Mouse (Mus musculus): ENCODE results near the gene Pdzd7. TPM values are rescaled to one million over a fixed set of nuclear protein-coding genes. Genes with fewer than 3 reads are reported as not detected.
A peak's percentile ranks its signal among the peaks of the same experiment; 100 is the strongest.

The Pdzd7 gene
- 0.30 and 0.34 TPM in 2 replicates for polyA plus RNA-seq (2015; fragmentation: Nextera tagmentation; extraction: Ambion mirVana)

- WGBS, result 71% methylated on average over 5 of the region's 5 CpGs
- Histone ChIP-seq H3K4me3 (peak within 1 kb of the TSS; percentile 55), H3K27ac (no peak within 1 kb of the TSS), H3K4me2 (peak within 1 kb of the TSS; percentile 89), H3K9me3 (no peaks in the 10 kb centered on the region), H3K27me3 (peaks cover 36% of the 10 kb centered on the region), H3K36me3 (peaks cover 2% of the 10 kb centered on the region; the same call in 1 of the 2 replicates), H3K9ac (peak within 1 kb of the TSS; percentile 60; the same call in 1 of the 2 replicates), H3K4me1 (peaks cover 23% of the 10 kb centered on the region)
- no peak for ATAC-seq (ENCODE audit: borderline replicate concordance, extremely low read depth, low FRiP score, low TSS enrichment)
Observed at GRCm38 (mm10) chr19:45045651-45046050, at the start of gene Pdzd7. Pdzd7 (minus strand) TSS chr19:45045717.

GRCm38 (mm10) chr19:45081841-45082550 lies 36.5 kb upstream of the Pdzd7 start:
- 17% methylated on average over 11 of the region's 11 CpGs for WGBS
- Histone ChIP-seq H3K27ac (no peak overlapping the region), H3K9me3 (no peaks in the 10 kb centered on the region), H3K4me1 (peaks cover 37% of the 10 kb centered on the region), H3K4me3 (no peak overlapping the region), H3K4me2 (no peak overlapping the region), H3K9ac (no peak overlapping the region), H3K36me3 (no peaks in the 10 kb centered on the region), H3K27me3 (peaks cover 96% of the 10 kb centered on the region)
- no peak for ATAC-seq (ENCODE audit: borderline replicate concordance, extremely low read depth, low FRiP score, low TSS enrichment)

- Histone ChIP-seq H3K4me2 (peak overlapping the region; percentile 77), H3K9ac (no peak overlapping the region), H3K4me1 (peaks cover 44% of the 10 kb centered on the region), H3K9me3 (no peaks in the 10 kb centered on the region), H3K36me3 (no peaks in the 10 kb centered on the region), H3K27me3 (peaks cover 96% of the 10 kb centered on the region), H3K4me3 (peak overlapping the region; percentile 36; the same call in 1 of the 2 replicates), H3K27ac (no peak overlapping the region)
- WGBS, result 2% methylated on average over 5 of the region's 5 CpGs
- ATAC-seq (ENCODE audit: borderline replicate concordance, extremely low read depth, low FRiP score, low TSS enrichment), result no peak
Observed at GRCm38 (mm10) chr19:45081279-45081678, 35.8 kb upstream of the Pdzd7 start.

GRCm38 (mm10) chr19:45080711-45081110 lies 35.2 kb upstream of the Pdzd7 start:
- ATAC-seq (ENCODE audit: borderline replicate concordance, extremely low read depth, low FRiP score, low TSS enrichment), result no peak
- Histone ChIP-seq H3K27me3 (peaks cover 96% of the 10 kb centered on the region), H3K4me1 (peaks cover 50% of the 10 kb centered on the region), H3K4me2 (peak overlapping the region; percentile 77), H3K27ac (no peak overlapping the region), H3K36me3 (no peaks in the 10 kb centered on the region), H3K9ac (no peak overlapping the region), H3K9me3 (no peaks in the 10 kb centered on the region), H3K4me3 (peak overlapping the region; percentile 36)
- WGBS, result 2% methylated on average over 17 of the region's 17 CpGs

- Histone ChIP-seq H3K9me3 (no peaks in the 10 kb centered on the region), H3K27ac (peak overlapping the region; percentile 42; the same call in 1 of the 2 replicates), H3K4me3 (peak overlapping the region; percentile 36), H3K4me2 (peak overlapping the region; percentile 77), H3K36me3 (no peaks in the 10 kb centered on the region), H3K9ac (peak overlapping the region; percentile 44), H3K27me3 (peaks cover 92% of the 10 kb centered on the region), H3K4me1 (peaks cover 55% of the 10 kb centered on the region)
- WGBS, result under 1% methylated on average over 45 of the region's 45 CpGs
- ATAC-seq (ENCODE audit: borderline replicate concordance, extremely low read depth, low FRiP score, low TSS enrichment), result peak; percentile 23
Observed at GRCm38 (mm10) chr19:45079769-45080515, 34.4 kb upstream of the Pdzd7 start.

GRCm38 (mm10) chr19:45078971-45079764 lies 33.7 kb upstream of the Pdzd7 start:
- peak overlapping the region; percentile 42; the same call in 1 of the 2 replicates for H3K27ac ChIP-seq
- ATAC-seq (ENCODE audit: borderline replicate concordance, extremely low read depth, low FRiP score, low TSS enrichment), result 0 out of 2 replicates have a peak, but pooled peaks have one; percentile 5
- no peaks in the 10 kb centered on the region for H3K9me3 ChIP-seq
- peaks cover 84% of the 10 kb centered on the region for H3K27me3 ChIP-seq
- peak overlapping the region; percentile 36 for H3K4me3 ChIP-seq
- WGBS, result 10% methylated on average over 17 of the region's 17 CpGs
- no peaks in the 10 kb centered on the region for H3K36me3 ChIP-seq
- H3K4me1 ChIP-seq, result peaks cover 55% of the 10 kb centered on the region
- H3K4me2 ChIP-seq, result peak overlapping the region; percentile 77
- no peak overlapping the region for H3K9ac ChIP-seq

GRCm38 (mm10) chr19:45077742-45078645 lies 32.5 kb upstream of the Pdzd7 start:
- Histone ChIP-seq H3K4me2 (0 out of 2 replicates have a peak overlapping the region, but pooled peaks have one; percentile 9), H3K27ac (no peak overlapping the region), H3K9ac (no peak overlapping the region), H3K27me3 (peaks cover 76% of the 10 kb centered on the region), H3K9me3 (no peaks in the 10 kb centered on the region), H3K36me3 (no peaks in the 10 kb centered on the region), H3K4me3 (no peak overlapping the region), H3K4me1 (peaks cover 64% of the 10 kb centered on the region)
- ATAC-seq (ENCODE audit: borderline replicate concordance, extremely low read depth, low FRiP score, low TSS enrichment), result no peak
- WGBS, result 8% methylated on average over 20 of the region's 20 CpGs

- Histone ChIP-seq H3K9ac (peak overlapping the region; percentile 39), H3K4me3 (peak overlapping the region; percentile 61), H3K9me3 (no peaks in the 10 kb centered on the region), H3K36me3 (no peaks in the 10 kb centered on the region), H3K4me2 (peak overlapping the region; percentile 96), H3K27me3 (peaks cover 64% of the 10 kb centered on the region), H3K4me1 (peaks cover 64% of the 10 kb centered on the region), H3K27ac (no peak overlapping the region)
- WGBS, result 1% methylated on average over 62 of the region's 62 CpGs
- no peak for ATAC-seq (ENCODE audit: borderline replicate concordance, extremely low read depth, low FRiP score, low TSS enrichment)
Observed at GRCm38 (mm10) chr19:45076586-45077510, 31.3 kb upstream of the Pdzd7 start.

GRCm38 (mm10) chr19:45076036-45076575 lies 30.6 kb upstream of the Pdzd7 start:
- Histone ChIP-seq H3K36me3 (no peaks in the 10 kb centered on the region), H3K9me3 (no peaks in the 10 kb centered on the region), H3K4me3 (peak overlapping the region; percentile 61), H3K27ac (peak overlapping the region; percentile 45; the same call in 1 of the 2 replicates), H3K4me2 (peak overlapping the region; percentile 96), H3K27me3 (peaks cover 60% of the 10 kb centered on the region), H3K4me1 (peaks cover 63% of the 10 kb centered on the region), H3K9ac (peak overlapping the region; percentile 39; the same call in 1 of the 2 replicates)
- 10% methylated on average over 17 of the region's 17 CpGs for WGBS
- ATAC-seq (ENCODE audit: borderline replicate concordance, extremely low read depth, low FRiP score, low TSS enrichment), result no peak

Data from lung, embryonic 15.5 days (tissue).